In the genomic region with DNA sequence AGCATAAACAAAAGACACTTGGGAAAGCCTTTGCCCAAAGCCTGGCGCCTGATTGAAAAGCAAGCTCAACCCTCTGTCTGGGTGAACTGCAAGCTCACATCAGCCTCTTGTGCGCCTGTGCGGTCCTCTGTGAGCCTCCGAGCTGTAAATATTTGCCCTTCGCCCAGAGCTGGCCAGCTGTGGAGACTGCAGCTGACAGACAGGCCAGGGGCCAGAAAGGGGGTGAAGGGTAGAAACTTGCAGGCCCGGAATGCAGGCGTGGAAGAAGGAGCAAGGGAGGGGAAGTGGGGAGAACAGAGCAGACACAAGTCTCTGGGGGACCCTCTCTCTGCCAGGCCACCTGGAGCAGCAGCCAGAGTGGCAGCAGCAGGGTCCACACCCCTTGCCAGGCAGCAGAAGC, we compare ENCODE assay signal across 8 mouse cellular contexts. TPM values are rescaled to one million over a fixed set of nuclear protein-coding genes. Genes with fewer than 3 reads are reported as not detected.
DNase-seq lines count a peak whose midpoint lies in the region; ATAC-seq and TF ChIP-seq lines count a peak whose summit lies in the region.

No protein-coding gene starts in this region.

- no peaks in the 10 kb centered on the region; the same call in 1 of the 2 replicates for H3K4me1 ChIP-seq in embryonic fibroblast, embryonic 13.5 days (ENCODE audit: control insufficient read depth, insufficient read depth, low read length)
- peaks cover 31% of the 10 kb centered on the region for H3K4me1 ChIP-seq in heart, embryonic 15.5 days (replicated peaks)
- peaks cover 13% of the 10 kb centered on the region for H3K4me1 ChIP-seq in kidney, postnatal 0 days (replicated peaks; ENCODE audit: insufficient read depth, low read length)

- H3K36me3 ChIP-seq in heart, embryonic 15.5 days, result no peaks in the 10 kb centered on the region
- no peaks in the 10 kb centered on the region for H3K36me3 ChIP-seq in kidney, postnatal 0 days (ENCODE audit: insufficient read depth, low read length)

- no peaks in the 10 kb centered on the region for H3K9me3 ChIP-seq in heart, embryonic 15.5 days (replicated peaks)
- no peaks in the 10 kb centered on the region for H3K9me3 ChIP-seq in kidney, postnatal 0 days (replicated peaks; ENCODE audit: low read length)

- peak; percentile 99 for DNase-seq in adipocyte (ENCODE audit: low spot score)
- peak; percentile 85 for DNase-seq in kidney, postnatal 0 days (ENCODE audit: low spot score)
- DNase-seq in lung, postnatal 14 days, result peak; percentile 72
- DNase-seq in urinary bladder, postnatal 14 days (ENCODE audit: low spot score), result peak; percentile 63
- DNase-seq in ovary, postnatal 10 days (ENCODE audit: low spot score), result no peak
- DNase-seq in cerebellum, postnatal 25 days, result no peak

- peak overlapping the region; percentile 31 for H3K4me3 ChIP-seq in embryonic fibroblast, embryonic 13.5 days (ENCODE audit: insufficient read depth, low read length)
- peak overlapping the region; percentile 45 for H3K4me3 ChIP-seq in heart, embryonic 15.5 days
- H3K4me3 ChIP-seq in kidney, postnatal 0 days (replicated peaks; ENCODE audit: low read depth, low read length), result peak overlapping the region; percentile 7; the same call in 1 of the 2 replicates

- no peak for TF ChIP-seq CTCF in embryonic fibroblast, embryonic 13.5 days (IDR thresholded peaks at IDR 0.05; ENCODE audit: borderline replicate concordance, insufficient read depth, low read length)
- TF ChIP-seq CTCF in kidney, postnatal 0 days (IDR thresholded peaks at IDR 0.05; ENCODE audit: low read depth), result no peak

- TF ChIP-seq POLR2A in embryonic fibroblast, embryonic 13.5 days (IDR thresholded peaks at IDR 0.05; ENCODE audit: low read depth, low read length), result no peak

- 4% methylated on average over 7 of the region's 7 CpGs for WGBS in heart, embryonic 15.5 days
- WGBS in kidney, postnatal 0 days, result 10% methylated on average over 7 of the region's 7 CpGs

- H3K27me3 ChIP-seq in heart, embryonic 15.5 days, result no peaks in the 10 kb centered on the region
- no peaks in the 10 kb centered on the region for H3K27me3 ChIP-seq in kidney, postnatal 0 days (ENCODE audit: insufficient read depth, low read length)

- peak overlapping the region; percentile 36 for H3K27ac ChIP-seq in embryonic fibroblast, embryonic 13.5 days (ENCODE audit: insufficient read depth, low read length)
- peak overlapping the region; percentile 94 for H3K27ac ChIP-seq in heart, embryonic 15.5 days
- H3K27ac ChIP-seq in kidney, postnatal 0 days, result peak overlapping the region; percentile 80

- H3K9ac ChIP-seq in heart, embryonic 15.5 days, result peak overlapping the region; percentile 37
- H3K9ac ChIP-seq in kidney, postnatal 0 days (ENCODE audit: low read depth, low read length), result 0 out of 2 replicates have a peak overlapping the region, but pooled peaks have one; percentile 5

- H3K4me2 ChIP-seq in heart, embryonic 15.5 days, result peak overlapping the region; percentile 80
- peak overlapping the region; percentile 53 for H3K4me2 ChIP-seq in kidney, postnatal 0 days (ENCODE audit: low read length)

- peak; percentile 48; the same call in 1 of the 2 replicates for ATAC-seq in heart, embryonic 15.5 days (replicated peaks; ENCODE audit: insufficient number of reproducible peaks, insufficient read depth, low FRiP score, low read depth)
- peak; percentile 80 for ATAC-seq in kidney, postnatal 0 days (replicated peaks; ENCODE audit: low FRiP score, low read depth)

RNA-seq across cellular contexts. Expression of gene Pdzrn3, which starts 3.0 kb away (rescaled TPM):
- polyA plus RNA-seq in embryonic fibroblast, embryonic 13.5 days (2011; ENCODE audit: insufficient read length, low read depth, missing spikeins), result 65.4 and 67.9 TPM in 2 replicates
- 12.8 and 13.1 TPM in 2 replicates for polyA plus RNA-seq in heart, embryonic 15.5 days (2015; fragmentation: Nextera tagmentation; extraction: Ambion mirVana)
- polyA plus RNA-seq in kidney, postnatal 0 days (2015; fragmentation: Nextera tagmentation; extraction: Ambion mirVana), result 6.3 and 7.0 TPM in 2 replicates

Comparison
In these comparisons a context has a peak if more than half of its experiments do, and no peak if none do; other contexts are left out.
1. DNase-seq: peak in adipocyte (single experiment), kidney, postnatal 0 days (single experiment), lung, postnatal 14 days (single experiment) and urinary bladder, postnatal 14 days (single experiment); none in ovary, postnatal 10 days (single experiment) and cerebellum, postnatal 25 days (0 of 2).
2. H3K27ac ChIP-seq: peak in every context shown above with its lines; median percentile 94 in heart, embryonic 15.5 days; 80 in kidney, postnatal 0 days; 36 in embryonic fibroblast, embryonic 13.5 days.
3. Peak in every context shown above with its lines, with median percentiles within 50 percentile points of each other: H3K4me3 ChIP-seq.